Mouse (Mus musculus): ENCODE results near the gene Scarf2. TPM values are rescaled to one million over a fixed set of nuclear protein-coding genes. Genes with fewer than 3 reads are reported as not detected.

The Scarf2 gene
- total and polyA plus RNA-seq, 3 experiments, result 0.62 to 1.2 TPM; not detected in 1

GRCm38 (mm10) chr16:17843701-17844365, 46.8 kb downstream of the Scarf2 start:
- H3K9ac ChIP-seq (ENCODE audit: control insufficient read depth, low read depth, low read length, poor library complexity, severe bottlenecking), result no peak overlapping the region
- H3K27ac ChIP-seq (ENCODE audit: control insufficient read depth, low read depth, low read length), result no peak overlapping the region
- DNase-seq (ENCODE audit: low read depth, low spot score), result no peak
- H3K9me3 ChIP-seq (replicated peaks; ENCODE audit: insufficient read depth, low read length), result no peaks in the 10 kb centered on the region
- no peaks in the 10 kb centered on the region for H3K79me2 ChIP-seq (ENCODE audit: control insufficient read depth, insufficient read depth, low read length, poor library complexity)
- H3K4me3 ChIP-seq (ENCODE audit: control insufficient read depth in 1 of 2, insufficient read depth in 1 of 2, low read depth in 2 of 2, low read length in 2 of 2), result no peak overlapping the region
- H3K27me3 ChIP-seq (ENCODE audit: control insufficient read depth in 1 of 2, insufficient read depth in 2 of 2, low read length in 2 of 2), result no peaks in the 10 kb centered on the region
- H3K36me3 ChIP-seq (ENCODE audit: control insufficient read depth in 1 of 2, insufficient read depth in 2 of 2, low read length in 2 of 2), result peaks cover 4 to 7% of the 10 kb centered on the region in 2 experiments
- TF ChIP-seq CTCF (IDR thresholded peaks at IDR 0.05 in 2 of 3, conservative IDR thresholded peaks at IDR 0.05 in 1 of 3; ENCODE audit: control insufficient read depth in 1 of 3, insufficient read depth in 1 of 3, low read depth in 2 of 3, low read length in 3 of 3, poor library complexity in 1 of 3, severe bottlenecking in 1 of 3), result no peak
- no peak for TF ChIP-seq TCF12 (IDR thresholded peaks at IDR 0.05; ENCODE audit: low read depth, low read length)
- no peak for TF ChIP-seq USF1 (IDR thresholded peaks at IDR 0.05; ENCODE audit: low read depth, low read length)
- H3K4me1 ChIP-seq (ENCODE audit: control insufficient read depth in 1 of 2, insufficient read depth in 2 of 2, low read length in 2 of 2), result peaks cover 1 to 5% of the 10 kb centered on the region in 2 experiments; a peak in 3 of 4 replicates

GRCm38 (mm10) chr16:17848431-17848830, 51.3 kb downstream of the Scarf2 start:
- no peaks in the 10 kb centered on the region for H3K27me3 ChIP-seq (ENCODE audit: control insufficient read depth in 1 of 2, insufficient read depth in 2 of 2, low read length in 2 of 2)
- peak; percentile 51 for DNase-seq (ENCODE audit: low read depth, low spot score)
- H3K36me3 ChIP-seq (ENCODE audit: control insufficient read depth in 1 of 2, insufficient read depth in 2 of 2, low read length in 2 of 2), result peaks cover 6 to 8% of the 10 kb centered on the region in 2 experiments

GRCm38 (mm10) chr16:17848928-17849327, 51.8 kb downstream of the Scarf2 start:
- no peaks in the 10 kb centered on the region for H3K9me3 ChIP-seq (replicated peaks; ENCODE audit: insufficient read depth, low read length)
- no peak for TF ChIP-seq MAFK (IDR thresholded peaks at IDR 0.05; ENCODE audit: borderline replicate concordance, low read depth, low read length)
- TF ChIP-seq CTCF (IDR thresholded peaks at IDR 0.05 in 2 of 3, conservative IDR thresholded peaks at IDR 0.05 in 1 of 3; ENCODE audit: control insufficient read depth in 1 of 3, insufficient read depth in 1 of 3, low read depth in 2 of 3, low read length in 3 of 3, poor library complexity in 1 of 3, severe bottlenecking in 1 of 3), result peak; percentile 63 to 92 (median 81)
- TF ChIP-seq GATA1 (IDR thresholded peaks at IDR 0.05; ENCODE audit: low read depth, low read length), result peak; percentile 64
- TF ChIP-seq RAD21 (IDR thresholded peaks at IDR 0.05; ENCODE audit: low read depth, low read length), result peak; percentile 67
- TF ChIP-seq SMC3 (IDR thresholded peaks at IDR 0.05; ENCODE audit: low read depth, low read length), result peak; percentile 60
- TF ChIP-seq ZC3H11A (IDR thresholded peaks at IDR 0.05; ENCODE audit: low read depth, low read length), result 0 out of 2 replicates have a peak, but pooled peaks have one; percentile 29
- TF ChIP-seq MAX (IDR thresholded peaks at IDR 0.05; ENCODE audit: low read length), result no peak
- no peak for TF ChIP-seq CHD2 (IDR thresholded peaks at IDR 0.05; ENCODE audit: low read length)
- no peak for TF ChIP-seq BHLHE40 (IDR thresholded peaks at IDR 0.05; ENCODE audit: borderline replicate concordance, low read depth, low read length)
- H3K4me1 ChIP-seq (ENCODE audit: control insufficient read depth in 1 of 2, insufficient read depth in 2 of 2, low read length in 2 of 2), result peaks cover 2 to 6% of the 10 kb centered on the region in 2 experiments; a peak in 3 of 4 replicates
- H3K79me2 ChIP-seq (ENCODE audit: control insufficient read depth, insufficient read depth, low read length, poor library complexity), result no peaks in the 10 kb centered on the region
- H3K36me3 ChIP-seq (ENCODE audit: control insufficient read depth in 1 of 2, insufficient read depth in 2 of 2, low read length in 2 of 2), result peaks cover 6 to 8% of the 10 kb centered on the region in 2 experiments
- H3K4me3 ChIP-seq (ENCODE audit: control insufficient read depth in 1 of 2, insufficient read depth in 1 of 2, low read depth in 2 of 2, low read length in 2 of 2), result no peak overlapping the region
- peak; percentile 76 for DNase-seq (ENCODE audit: low read depth, low spot score)
- no peak overlapping the region for H3K27ac ChIP-seq (ENCODE audit: control insufficient read depth, low read depth, low read length)
- no peak overlapping the region for H3K9ac ChIP-seq (ENCODE audit: control insufficient read depth, low read depth, low read length, poor library complexity, severe bottlenecking)
- no peaks in the 10 kb centered on the region for H3K27me3 ChIP-seq (ENCODE audit: control insufficient read depth in 1 of 2, insufficient read depth in 2 of 2, low read length in 2 of 2)

More at GRCm38 (mm10) chr16:17848431-17848830, 51.3 kb downstream of the Scarf2 start:
- H3K79me2 ChIP-seq (ENCODE audit: control insufficient read depth, insufficient read depth, low read length, poor library complexity), result no peaks in the 10 kb centered on the region
- H3K4me1 ChIP-seq (ENCODE audit: control insufficient read depth in 1 of 2, insufficient read depth in 2 of 2, low read length in 2 of 2), result peaks cover 2 to 6% of the 10 kb centered on the region in 2 experiments; a peak in 3 of 4 replicates
- TF ChIP-seq TBP (IDR thresholded peaks at IDR 0.05; ENCODE audit: low read depth, low read length) (no peak), GATA1 (IDR thresholded peaks at IDR 0.05; ENCODE audit: low read depth, low read length) (peak; percentile 75), JUND (IDR thresholded peaks at IDR 0.05; ENCODE audit: low read depth, low read length) (no peak), USF1 (IDR thresholded peaks at IDR 0.05; ENCODE audit: low read depth, low read length) (0 out of 2 replicates have a peak, but pooled peaks have one; percentile 16), ZNF384 (IDR thresholded peaks at IDR 0.05; ENCODE audit: low read depth, low read length) (no peak), SMC3 (IDR thresholded peaks at IDR 0.05; ENCODE audit: low read depth, low read length) (no peak), MYC (IDR thresholded peaks at IDR 0.05; ENCODE audit: low read depth, low read length) (no peak), POLR2AphosphoS5 (IDR thresholded peaks at IDR 0.05; ENCODE audit: borderline replicate concordance, low read depth, low read length) (no peak), POLR2A (IDR thresholded peaks at IDR 0.05; ENCODE audit: control insufficient read depth in 1 of 2, insufficient read depth in 1 of 2, low read depth in 1 of 2, low read length in 2 of 2, poor library complexity in 1 of 2) (no peak), MXI1 (IDR thresholded peaks at IDR 0.05; ENCODE audit: low read depth, low read length) (peak; percentile 24; the same call in 1 of the 2 replicates), HCFC1 (IDR thresholded peaks at IDR 0.05; ENCODE audit: low read depth, low read length) (no peak), EP300 (IDR thresholded peaks at IDR 0.05; ENCODE audit: low read depth in 1 of 2, low read length in 2 of 2) (peak; percentile 57 to 61; a peak in 2 of 4 replicates), BHLHE40 (IDR thresholded peaks at IDR 0.05; ENCODE audit: borderline replicate concordance, low read depth, low read length) (no peak), ETS1 (IDR thresholded peaks at IDR 0.05; ENCODE audit: low read depth, low read length) (peak; percentile 48; the same call in 1 of the 2 replicates), NRF1 (IDR thresholded peaks at IDR 0.05; ENCODE audit: insufficient read depth, low read depth, low read length, poor library complexity, severe bottlenecking) (no peak), TCF12 (IDR thresholded peaks at IDR 0.05; ENCODE audit: low read depth, low read length) (peak; percentile 68), MAZ (IDR thresholded peaks at IDR 0.05; ENCODE audit: low read depth, low read length) (no peak), SIN3A (IDR thresholded peaks at IDR 0.05; ENCODE audit: low read length) (0 out of 2 replicates have a peak, but pooled peaks have one; percentile 27)
- no peak overlapping the region for H3K27ac ChIP-seq (ENCODE audit: control insufficient read depth, low read depth, low read length)
- no peak overlapping the region for H3K4me3 ChIP-seq (ENCODE audit: control insufficient read depth in 1 of 2, insufficient read depth in 1 of 2, low read depth in 2 of 2, low read length in 2 of 2)
- H3K9me3 ChIP-seq (replicated peaks; ENCODE audit: insufficient read depth, low read length), result no peaks in the 10 kb centered on the region
- no peak overlapping the region for H3K9ac ChIP-seq (ENCODE audit: control insufficient read depth, low read depth, low read length, poor library complexity, severe bottlenecking)
